Mouse (Mus musculus) liver, adult 2 months (tissue): Measurements from ENCODE around the gene Slc39a9.

ENCODE experiments used
- CTCF ChIP-seq: fragments of 200-500 bp; IDR thresholded peaks from 2 replicates; pipeline ENCODE4 v1.5.1; 2011; ENCODE audit warnings: low read depth, low read length, control low read depth
- POLR2A ChIP-seq: fragments of 200-500 bp; IDR thresholded peaks from 2 replicates; pipeline ENCODE4 v1.6.1; 2011; ENCODE audit warnings: low read length, control low read depth; ENCODE audit not compliant: insufficient read depth; ENCODE audit errors: extremely low read depth

DNA sequence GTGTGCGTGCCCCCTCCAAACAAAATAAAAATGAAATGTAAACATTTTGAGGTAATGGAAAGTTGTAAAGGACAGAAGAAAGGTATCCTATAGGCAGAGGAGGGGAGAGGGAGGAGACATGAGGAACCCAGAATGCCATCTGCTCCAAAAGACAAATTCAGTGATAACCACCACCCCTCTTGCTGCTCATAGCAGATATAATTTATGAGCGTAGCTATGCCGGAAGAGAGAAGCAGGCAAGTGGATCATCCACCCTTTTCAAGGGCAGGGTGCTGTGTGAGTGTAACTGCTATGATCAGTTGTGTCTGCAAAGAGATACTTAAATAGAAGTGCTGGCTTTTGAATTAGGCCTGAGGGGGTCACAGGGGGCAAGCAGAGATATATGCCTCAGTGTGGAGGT, 39.9 kb downstream of the Slc39a9 start:
- no peak for TF ChIP-seq POLR2A
- TF ChIP-seq CTCF: no peak
